Mouse (Mus musculus) adrenal gland, postnatal 25 days (tissue): ENCODE measurements around the gene Tmsb4x. TPM values are rescaled to one million over a fixed set of nuclear protein-coding genes. Genes with fewer than 3 reads are reported as not detected.

Experiments
- DNase-seq: peaks from one replicate; pipeline ENCODE4 v3.0.0; 2021; ENCODE audit warnings: mixed read lengths
- total RNA-seq: library from RNA; stranded (reverse); gene quantifications from 2 replicates; pipeline ENCODE4 v1.2.3, GENCODE M21; 2021

The Tmsb4x gene
- total RNA-seq, 1 experiment from 2014 or later: 303 TPM

GRCm38 (mm10) chrX:167179961-167180642 lies 29.0 kb downstream of the Tmsb4x start:
- DNase-seq: no peak

GRCm38 (mm10) chrX:167179549-167179948 lies 29.6 kb downstream of the Tmsb4x start:
- DNase-seq: no peak

GRCm38 (mm10) chrX:167175319-167175718 lies 33.8 kb downstream of the Tmsb4x start:
- DNase-seq: no peak

GRCm38 (mm10) chrX:167174311-167174710 lies 34.8 kb downstream of the Tmsb4x start:
- no peak for DNase-seq

- DNase-seq: no peak
These were observed 36.9 kb downstream of the Tmsb4x start for GRCm38 (mm10) chrX:167172256-167172655.

GRCm38 (mm10) chrX:167171281-167171680 lies 37.8 kb downstream of the Tmsb4x start:
- DNase-seq: no peak

GRCm38 (mm10) chrX:167167282-167167681 lies 41.8 kb downstream of the Tmsb4x start:
- no peak for DNase-seq

- DNase-seq: no peak
These were observed 43.1 kb downstream of the Tmsb4x start for GRCm38 (mm10) chrX:167166051-167166450.

- no peak for DNase-seq
These were observed 51.4 kb downstream of the Tmsb4x start for GRCm38 (mm10) chrX:167157691-167158090.

Other genes with a start within 250 kb of the Tmsb4x start
- gene Tlr8, start 55.0 kb upstream of the Tmsb4x start, total RNA-seq: 0.67 and 1.5 TPM in 2 replicates
- 0.86 and 1.3 TPM in 2 replicates for gene Tlr7, start 121.2 kb upstream of the Tmsb4x start, total RNA-seq
- 25.4 and 29.5 TPM in 2 replicates for gene Prps2, start 173.4 kb upstream of the Tmsb4x start, total RNA-seq